Mouse (Mus musculus) bone marrow macrophage, adult 2 months (primary cell): ENCODE results near the gene Stk19.

Experiments
- CTCF ChIP-seq: IDR thresholded peaks from 2 replicates; pipeline ENCODE4 v1.5.1; 2012; ENCODE audit warnings: low read depth, mild to moderate bottlenecking, low read length, moderate library complexity
- POLR2A ChIP-seq: IDR thresholded peaks from 2 replicates; pipeline ENCODE4 v1.6.1; 2012; ENCODE audit warnings: mild to moderate bottlenecking, low read depth, low read length, borderline replicate concordance

- TF ChIP-seq CTCF (no peak), POLR2A (no peak)
Observed at GRCm38 (mm10) chr17:34807176-34807575, 29.6 kb downstream of the Stk19 start.
